Mouse (Mus musculus): ENCODE results near the gene Gm5105. TPM values are rescaled to one million over a fixed set of nuclear protein-coding genes. Genes with fewer than 3 reads are reported as not detected.

Gene Gm5105
- under 1 TPM in 1 of 2 experiments, not detected in 1; 0.20 TPM for total RNA-seq (2021)

GRCm38 (mm10) chr3:138067288-138067687 lies at the start of gene Gm5105:
Gm5105 (minus strand) TSS chr3:138067388.
- intact Hi-C loops (cut with DNase I), result no loop called here
- no peak for DNase-seq (ENCODE audit: low spot score in 2 of 2)

GRCm38 (mm10) chr3:138116871-138117270 lies 49.7 kb upstream of the Gm5105 start:
- DNase-seq (ENCODE audit: low spot score in 2 of 2), result no peak
- intact Hi-C loops (cut with DNase I), result no loop called here

GRCm38 (mm10) chr3:138114106-138114505 lies 46.9 kb upstream of the Gm5105 start:
- DNase-seq (ENCODE audit: low spot score in 2 of 2), result no peak
- intact Hi-C loops (cut with DNase I), result no loop called here

- no peak for DNase-seq (ENCODE audit: low spot score in 2 of 2)
- intact Hi-C loops (cut with DNase I), result no loop called here
These were observed 44.0 kb upstream of the Gm5105 start for GRCm38 (mm10) chr3:138110910-138111782.

GRCm38 (mm10) chr3:138106887-138107286 lies 39.7 kb upstream of the Gm5105 start:
- DNase-seq (ENCODE audit: low spot score in 2 of 2), result no peak
- intact Hi-C loops (cut with DNase I), result no loop called here

GRCm38 (mm10) chr3:138105056-138105455 lies 37.9 kb upstream of the Gm5105 start:
- intact Hi-C loops (cut with DNase I), result no loop called here

GRCm38 (mm10) chr3:138103690-138104089 lies 36.5 kb upstream of the Gm5105 start:
- DNase-seq (ENCODE audit: low spot score in 2 of 2), result no peak
- intact Hi-C loops (cut with DNase I), result no loop called here

More at GRCm38 (mm10) chr3:138105056-138105455, 37.9 kb upstream of the Gm5105 start:
- DNase-seq (ENCODE audit: low spot score in 2 of 2), result no peak

GRCm38 (mm10) chr3:138101936-138102335 lies 34.7 kb upstream of the Gm5105 start:
- DNase-seq (ENCODE audit: low spot score in 2 of 2), result no peak
- intact Hi-C loops (cut with DNase I), result no loop called here

- DNase-seq (ENCODE audit: low spot score in 2 of 2), result no peak
- intact Hi-C loops (cut with DNase I), result no loop called here
These were observed 30.5 kb upstream of the Gm5105 start for GRCm38 (mm10) chr3:138097718-138098117.

- intact Hi-C loops (cut with DNase I), result no loop called here
- DNase-seq (ENCODE audit: low spot score in 2 of 2), result no peak
These were observed 29.3 kb upstream of the Gm5105 start for GRCm38 (mm10) chr3:138096263-138097028.

- no peak for DNase-seq (ENCODE audit: low spot score in 2 of 2)
- intact Hi-C loops (cut with DNase I), result no loop called here
These were observed 28.5 kb upstream of the Gm5105 start for GRCm38 (mm10) chr3:138095718-138096117.

- DNase-seq (ENCODE audit: low spot score in 2 of 2), result peak; percentile 35 to 37
- intact Hi-C loops (cut with DNase I), result no loop called here
These were observed 28.1 kb upstream of the Gm5105 start for GRCm38 (mm10) chr3:138095301-138095700.

- intact Hi-C loops (cut with DNase I), result loop anchor here (5.0 kb wide), 1 partner anchor 58 kb away; the partner anchor contains the start of genes Mttp and Trmt10a
These were observed 16.7 kb upstream of the Gm5105 start for GRCm38 (mm10) chr3:138083896-138084295.

GRCm38 (mm10) chr3:138083073-138083637 lies 16.0 kb upstream of the Gm5105 start:
- intact Hi-C loops (cut with DNase I), result loop anchor here (5.0 kb wide), 1 partner anchor 59 kb away; the partner anchor contains the start of genes Mttp and Trmt10a
- no peak for DNase-seq (ENCODE audit: low spot score in 2 of 2)

More at GRCm38 (mm10) chr3:138083896-138084295, 16.7 kb upstream of the Gm5105 start:
- DNase-seq (ENCODE audit: low spot score in 2 of 2), result no peak

GRCm38 (mm10) chr3:138078701-138079100 lies 11.5 kb upstream of the Gm5105 start:
- intact Hi-C loops (cut with DNase I), result no loop called here
- DNase-seq (ENCODE audit: low spot score in 2 of 2), result no peak

- intact Hi-C loops (cut with DNase I), result no loop called here
- DNase-seq (ENCODE audit: low spot score in 2 of 2), result no peak
These were observed 10.5 kb upstream of the Gm5105 start for GRCm38 (mm10) chr3:138077476-138078340.

GRCm38 (mm10) chr3:138075209-138075608 lies 8.0 kb upstream of the Gm5105 start:
- no peak for DNase-seq (ENCODE audit: low spot score in 2 of 2)
- intact Hi-C loops (cut with DNase I), result no loop called here

- DNase-seq (ENCODE audit: low spot score in 2 of 2), result no peak
- intact Hi-C loops (cut with DNase I), result no loop called here
These were observed 7.0 kb upstream of the Gm5105 start for GRCm38 (mm10) chr3:138074214-138074613.

GRCm38 (mm10) chr3:138071476-138072073 lies 4.4 kb upstream of the Gm5105 start:
- intact Hi-C loops (cut with DNase I), result no loop called here
- DNase-seq (ENCODE audit: low spot score in 2 of 2), result no peak

All from left cerebral cortex, postnatal 36 days (tissue).